Mouse (Mus musculus): ENCODE results near the gene Parvb. TPM values are rescaled to one million over a fixed set of nuclear protein-coding genes. Genes with fewer than 3 reads are reported as not detected.

The Parvb gene
- polyA plus RNA-seq (2012; rRNA removed), result 16.2 and 17.0 TPM in 2 replicates

- peak in 1 of 2 experiments; percentile 39 for DNase-seq (ENCODE audit: extremely low spot score in 1 of 2, low spot score in 1 of 2)
Observed at GRCm38 (mm10) chr15:84231721-84232561, at the start of gene Parvb. Parvb (plus strand) TSS chr15:84232043.

- DNase-seq (ENCODE audit: extremely low spot score in 1 of 2, low spot score in 1 of 2), result peak in 1 of 2 experiments; percentile 15
Observed at GRCm38 (mm10) chr15:84183967-84184366, 47.9 kb upstream of the Parvb start.

- no peak for DNase-seq (ENCODE audit: extremely low spot score in 1 of 2, low spot score in 1 of 2)
Observed at GRCm38 (mm10) chr15:84186196-84186595, 45.6 kb upstream of the Parvb start.

- DNase-seq (ENCODE audit: extremely low spot score in 1 of 2, low spot score in 1 of 2), result no peak
Observed at GRCm38 (mm10) chr15:84188887-84189530, 42.8 kb upstream of the Parvb start.

- DNase-seq (ENCODE audit: extremely low spot score in 1 of 2, low spot score in 1 of 2), result no peak
Observed at GRCm38 (mm10) chr15:84189881-84190280, 42.0 kb upstream of the Parvb start.

- DNase-seq (ENCODE audit: extremely low spot score in 1 of 2, low spot score in 1 of 2), result no peak
Observed at GRCm38 (mm10) chr15:84191724-84192057, 40.2 kb upstream of the Parvb start.

GRCm38 (mm10) chr15:84192058-84192791 lies 39.6 kb upstream of the Parvb start, which contains the start of gene Samm50:
Samm50 (plus strand) TSS chr15:84192241.
- peak; percentile 92 to 95 for DNase-seq (ENCODE audit: extremely low spot score in 1 of 2, low spot score in 1 of 2)

- no peak for DNase-seq (ENCODE audit: extremely low spot score in 1 of 2, low spot score in 1 of 2)
Observed at GRCm38 (mm10) chr15:84196486-84197165, 35.2 kb upstream of the Parvb start.

- no peak for DNase-seq (ENCODE audit: extremely low spot score in 1 of 2, low spot score in 1 of 2)
Observed at GRCm38 (mm10) chr15:84207327-84207726, 24.5 kb upstream of the Parvb start.

GRCm38 (mm10) chr15:84209517-84210412 lies 22.1 kb upstream of the Parvb start:
- DNase-seq (ENCODE audit: extremely low spot score in 1 of 2, low spot score in 1 of 2), result no peak

- DNase-seq (ENCODE audit: extremely low spot score in 1 of 2, low spot score in 1 of 2), result no peak
Observed at GRCm38 (mm10) chr15:84210461-84210860, 21.4 kb upstream of the Parvb start.

- no peak for DNase-seq (ENCODE audit: extremely low spot score in 1 of 2, low spot score in 1 of 2)
Observed at GRCm38 (mm10) chr15:84210941-84211340, 20.9 kb upstream of the Parvb start.

- no peak for DNase-seq (ENCODE audit: extremely low spot score in 1 of 2, low spot score in 1 of 2)
Observed at GRCm38 (mm10) chr15:84211564-84211963, 20.3 kb upstream of the Parvb start.

GRCm38 (mm10) chr15:84212031-84212755 lies 19.6 kb upstream of the Parvb start:
- peak; percentile 42 to 95 for DNase-seq (ENCODE audit: extremely low spot score in 1 of 2, low spot score in 1 of 2)

- DNase-seq (ENCODE audit: extremely low spot score in 1 of 2, low spot score in 1 of 2), result no peak
Observed at GRCm38 (mm10) chr15:84212756-84213105, 19.1 kb upstream of the Parvb start.

- no peak for DNase-seq (ENCODE audit: extremely low spot score in 1 of 2, low spot score in 1 of 2)
Observed at GRCm38 (mm10) chr15:84213162-84213739, 18.6 kb upstream of the Parvb start.

GRCm38 (mm10) chr15:84214476-84214875 lies 17.4 kb upstream of the Parvb start:
- DNase-seq (ENCODE audit: extremely low spot score in 1 of 2, low spot score in 1 of 2), result no peak

GRCm38 (mm10) chr15:84215273-84215672 lies 16.6 kb upstream of the Parvb start:
- DNase-seq (ENCODE audit: extremely low spot score in 1 of 2, low spot score in 1 of 2), result no peak

GRCm38 (mm10) chr15:84216026-84216425 lies 15.8 kb upstream of the Parvb start:
- DNase-seq (ENCODE audit: extremely low spot score in 1 of 2, low spot score in 1 of 2), result no peak

Measured in frontal cortex, adult 2 months (tissue).